Mouse (Mus musculus): Measurements from ENCODE around the gene Tubb3.

DNA sequence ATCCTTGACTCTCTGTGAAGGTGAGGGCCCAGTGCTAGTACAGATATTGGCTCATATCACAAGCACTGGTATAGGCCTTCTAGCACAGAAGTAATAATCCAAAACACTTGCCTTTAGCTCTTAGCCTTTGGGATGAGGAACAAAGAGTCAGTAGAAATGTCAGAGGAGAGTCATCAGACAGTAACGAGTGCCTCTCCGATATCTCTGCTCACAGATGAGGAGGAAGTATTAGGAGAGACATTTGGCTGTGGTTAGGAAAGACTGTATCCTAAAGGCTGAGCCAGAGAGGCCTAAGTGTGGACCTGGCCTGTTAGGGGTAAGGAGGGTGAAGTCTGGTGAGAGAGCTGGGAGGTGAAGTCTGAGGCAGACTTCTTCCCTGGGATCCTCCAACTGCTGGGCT, 30.6 kb downstream of the Tubb3 start:
- TF ChIP-seq CTCF (IDR thresholded peaks at IDR 0.05; ENCODE audit: borderline replicate concordance, insufficient read depth, low read length) (no peak), POLR2A (IDR thresholded peaks at IDR 0.05; ENCODE audit: low read depth, low read length) (no peak)
